Comparison of ENCODE assay signal across 16 mouse cellular contexts in genomic region chr10:69939966-69940365, GRCm38 (mm10).
"Had no signal": no experiment of that assay in that cellular context is flagged by ENCODE, and none has a peak within 500 bp of the region (broad histone marks: within the 10 kb centered on the region; RNA-seq: fewer than 3 reads in every experiment).

No protein-coding gene starts in this region.

- H3K4me3 ChIP-seq: megakaryocyte, embryonic 14.5 days; midbrain, embryonic 13.5 days; midbrain, embryonic 15.5 days; neural tube, embryonic 12.5 days had no signal

- H3K27ac ChIP-seq: midbrain, embryonic 13.5 days; midbrain, embryonic 15.5 days; neural tube, embryonic 12.5 days had no signal

- DNase-seq: liver, postnatal 0 days; lung, embryonic 14.5 days; lung, postnatal 10 days; lung, postnatal 4 days; retina, postnatal 1 day; right cerebral cortex, adult 18-20 months; right cerebral cortex, postnatal 25 days; right cerebral cortex, postnatal 4 days; spleen, adult 18-20 months; thymus, adult 18-20 months; thymus, postnatal 14 days; thymus, postnatal 36 days had no signal
